Mouse (Mus musculus) MEL (cell line): ENCODE results near the gene Cops2. TPM values are rescaled to one million over a fixed set of nuclear protein-coding genes. Genes with fewer than 3 reads are reported as not detected.

ENCODE experiments used
- polyA plus RNA-seq, 2 experiments: library from polyadenylated mRNA; stranded (reverse) in 1 of 2; unstranded in 1 of 2; fragments of >175 nt in 1 of 2; fragments of >200 nt in 1 of 2; gene quantifications; 2 replicates each; pipeline versions ENCODE4 v1.2.1 to v1.2.4; 2012; ENCODE audit warnings: low replicate concordance in 2 of 2, low read depth in 1 of 2; ENCODE audit not compliant: insufficient read length in 2 of 2, insufficient read depth in 1 of 2, missing spikeins in 1 of 2
- total RNA-seq: library from RNA; depleted of rRNA; stranded (reverse); fragments of 300-350 nt; gene quantifications from 2 replicates; pipeline ENCODE4 v1.2.3, GENCODE M21; 2012; rRNA removed

Cops2 gene
- total and polyA plus RNA-seq, 3 experiments = 65.3 to 131 (median 66.2) TPM

Other genes with a start within 250 kb of the Cops2 start
- 11.7 and 13.9 TPM in 2 replicates for gene Cep152, start 234.0 kb downstream of the Cops2 start, total RNA-seq
- gene Cep152, start 234.0 kb downstream of the Cops2 start, polyA plus RNA-seq = 10 to 100 TPM in 1 of 2 experiments, not detected in 1; 14.1 TPM
- gene Eid1, start 186.0 kb downstream of the Cops2 start, total RNA-seq = 16.4 and 16.6 TPM in 2 replicates
- 10 to 100 TPM in 1 of 2 experiments, not detected in 1; 33.9 TPM for gene Eid1, start 186.0 kb downstream of the Cops2 start, polyA plus RNA-seq
- gene Shc4, start 135.0 kb downstream of the Cops2 start, total RNA-seq = 1.1 and 1.3 TPM in 2 replicates
- under 1 TPM in 1 of 2 experiments, not detected in 1; 0.38 TPM for gene Shc4, start 135.0 kb downstream of the Cops2 start, polyA plus RNA-seq
- 7.3 and 7.6 TPM in 2 replicates for gene Secisbp2l, start 76.3 kb downstream of the Cops2 start, total RNA-seq
- 10 to 100 TPM in 1 of 2 experiments, not detected in 1; 10.9 TPM for gene Secisbp2l, start 76.3 kb downstream of the Cops2 start, polyA plus RNA-seq
- gene Galk2, start within 50 bp of the Cops2 start, total RNA-seq = 0.08 and 0.20 TPM in 2 replicates
- under 1 TPM in 1 of 2 experiments, not detected in 1; 0.29 TPM for gene Galk2, start within 50 bp of the Cops2 start, polyA plus RNA-seq
- gene Fgf7, start 175.5 kb upstream of the Cops2 start, total RNA-seq = not detected in 2 replicates
- gene Fgf7, start 175.5 kb upstream of the Cops2 start, polyA plus RNA-seq = not detected